Mouse (Mus musculus) CH12.LX (cell line): ENCODE results near the gene Trabd2b.

ENCODE experiments used
- BHLHE40 ChIP-seq: IDR thresholded peaks from 2 replicates; pipeline ENCODE4 v1.6.1; 2011; ENCODE audit warnings: mild to moderate bottlenecking, low read depth, low read length, improper control_type of control experiment
- CHD2 ChIP-seq: IDR thresholded peaks from 2 replicates; pipeline ENCODE4 v1.6.1; 2011; ENCODE audit warnings: low read length, improper control_type of control experiment
- CTCF ChIP-seq, 2 experiments: IDR thresholded peaks in 1 of 2; conservative IDR thresholded peaks in 1 of 2; 2 replicates each; pipeline ENCODE4 v1.5.1; 2011 to 2012; ENCODE audit warnings: low read depth in 2 of 2, low read length in 2 of 2, improper control_type of control experiment in 1 of 2, inconsistent platforms in 1 of 2, mild to moderate bottlenecking in 1 of 2, moderate library complexity in 1 of 2
- EP300 ChIP-seq: IDR thresholded peaks from 2 replicates; pipeline ENCODE4 v1.6.1; 2011; ENCODE audit warnings: low read length, improper control_type of control experiment
- ETS1 ChIP-seq: conservative IDR thresholded peaks from 2 replicates; pipeline ENCODE4 v1.6.1; 2012; ENCODE audit warnings: low read depth, mild to moderate bottlenecking, inconsistent platforms, low read length, improper control_type of control experiment, moderate library complexity
- MAFK ChIP-seq: IDR thresholded peaks from 2 replicates; pipeline ENCODE4 v1.6.1; 2011; ENCODE audit warnings: low read length, improper control_type of control experiment; ENCODE audit not compliant: insufficient replicate concordance
- NELFE ChIP-seq: IDR thresholded peaks from 2 replicates; pipeline ENCODE4 v1.6.1; 2011; ENCODE audit warnings: low read depth, low read length, improper control_type of control experiment
- POLR2A ChIP-seq: IDR thresholded peaks from 2 replicates; pipeline ENCODE4 v1.6.1; 2011; ENCODE audit warnings: low read depth, mild to moderate bottlenecking, improper control_type of control experiment, low read length
- POLR2AphosphoS2 ChIP-seq: IDR thresholded peaks from 2 replicates; pipeline ENCODE4 v1.6.1; 2011; ENCODE audit warnings: low read depth, low read length, improper control_type of control experiment
- RCOR1 ChIP-seq: conservative IDR thresholded peaks from 2 replicates; pipeline ENCODE4 v1.6.1; 2012; ENCODE audit warnings: low read depth, mild to moderate bottlenecking, inconsistent platforms, low read length, improper control_type of control experiment
- TCF12 ChIP-seq: IDR thresholded peaks from 2 replicates; pipeline ENCODE4 v1.6.1; 2014; ENCODE audit warnings: low read depth, mild to moderate bottlenecking, inconsistent platforms, low read length, improper control_type of control experiment
- UBTF ChIP-seq: IDR thresholded peaks from 2 replicates; pipeline ENCODE4 v1.6.1; 2012; ENCODE audit warnings: low read depth, mild to moderate bottlenecking, inconsistent platforms, low read length, improper control_type of control experiment, moderate library complexity
- USF2 ChIP-seq: conservative IDR thresholded peaks from 2 replicates; pipeline ENCODE4 v1.6.1; 2011; ENCODE audit warnings: low read depth, low read length, improper control_type of control experiment

DNA sequence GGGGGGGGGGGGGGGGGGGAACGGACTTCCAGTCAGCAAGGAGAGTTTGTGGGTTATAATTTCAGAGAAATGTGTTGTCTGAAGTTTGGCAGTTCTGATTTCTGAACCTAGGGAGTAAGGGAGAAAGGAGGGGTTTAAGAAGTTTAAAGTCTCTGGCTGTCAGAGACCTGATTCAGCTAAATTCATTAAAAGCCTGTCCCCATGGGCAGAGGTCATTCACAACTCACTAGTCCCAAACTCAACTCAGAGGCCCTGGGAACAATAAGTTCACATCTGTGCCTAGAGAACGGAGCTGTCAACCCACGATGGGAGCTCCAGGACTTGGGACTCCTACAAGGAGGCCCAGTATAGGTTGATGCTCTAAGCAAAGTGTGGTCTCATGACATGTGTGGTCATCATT, 3.5 kb downstream of the Trabd2b start:
- TF ChIP-seq POLR2A (no peak), NELFE (no peak), CTCF (conservative IDR thresholded peaks at IDR 0.05 in 1 of 2, IDR thresholded peaks at IDR 0.05 in 1 of 2; ENCODE audit: low read depth in 2 of 2, low read length in 2 of 2) (no peak), RCOR1 (no peak), TCF12 (no peak), CHD2 (no peak), POLR2AphosphoS2 (no peak), ETS1 (no peak), EP300 (no peak), USF2 (no peak), MAFK (no peak), UBTF (no peak), BHLHE40 (no peak)
